Mouse (Mus musculus) kidney, postnatal 0 days (tissue): ENCODE results near the gene Edar. TPM values are rescaled to one million over a fixed set of nuclear protein-coding genes. Genes with fewer than 3 reads are reported as not detected.
"Not testable (repeated sequence)": the region's sequence is repeated elsewhere in the genome, so short reads cannot be mapped to it uniquely, and the experiment has no call there.

ENCODE experiments used
- ATAC-seq: fragments of 200-750 bp; cut with Nextera tagmentation; replicated peaks from 2 replicates; pipeline ENCODE4 v1.8.0; 2017; ENCODE audit warnings: low read depth, moderate number of reproducible peaks, moderate TSS enrichment, moderate library complexity; ENCODE audit not compliant: low FRiP score
- DNase-seq: peaks from one replicate; pipeline ENCODE4 v3.0.0-alpha.2; 2016; ENCODE audit warnings: low spot score
- H3K27ac ChIP-seq: fragments of 300-500 bp; sonication (generic); 2 replicates; pipeline ENCODE4 v1.5.1; 2014; ENCODE audit warnings: mild to moderate bottlenecking
- H3K27me3 ChIP-seq: fragments of 300-500 bp; sonication (generic); 2 replicates; pipeline ENCODE4 v1.6.1; 2014; ENCODE audit warnings: low read length, mixed read lengths; ENCODE audit not compliant: insufficient read depth
- H3K36me3 ChIP-seq: fragments of 300-500 bp; sonication (generic); 2 replicates; pipeline ENCODE4 v1.6.1; 2014; ENCODE audit warnings: low read length, mixed read lengths; ENCODE audit not compliant: insufficient read depth
- H3K4me1 ChIP-seq: fragments of 300-500 bp; sonication (generic); replicated peaks from 2 replicates; pipeline ENCODE4 v1.6.1; 2014; ENCODE audit warnings: antibody characterized with exemption, low read length, mixed read lengths; ENCODE audit not compliant: insufficient read depth
- H3K4me2 ChIP-seq: fragments of 300-500 bp; sonication (generic); 2 replicates; pipeline ENCODE4 v1.6.1; 2014; ENCODE audit warnings: mild to moderate bottlenecking, low read length, moderate library complexity, mixed read lengths
- H3K4me3 ChIP-seq: fragments of 300-500 bp; sonication (generic); replicated peaks from 2 replicates; pipeline ENCODE4 v1.5.1; 2014; ENCODE audit warnings: low read depth, low read length
- H3K9ac ChIP-seq: fragments of 300-500 bp; sonication (generic); 2 replicates; pipeline ENCODE4 v1.6.1; 2014; ENCODE audit warnings: low read depth, low read length
- H3K9me3 ChIP-seq: fragments of 300-500 bp; sonication (generic); replicated peaks from 2 replicates; pipeline ENCODE4 v1.6.1; 2016; ENCODE audit warnings: low read length, inconsistent platforms, mixed read lengths
- CTCF ChIP-seq: IDR thresholded peaks from 2 replicates; pipeline ENCODE4 v1.5.1; 2016; ENCODE audit warnings: antibody characterized with exemption, low read depth, mild to moderate bottlenecking, moderate library complexity
- WGBS: fragments of 180-500 bp; shearing (Covaris S2); extraction: QIAGEN DNeasy Blood & Tissue Kit; methylation state at CpG from one replicate; pipeline ENCODE4 v1.1.7; 2014; 5-methylcytosine and 5-hydroxymethylcytosine counted together
- polyA plus RNA-seq: library from polyadenylated mRNA; unstranded; fragments of >200 nt; fragmentation: Nextera tagmentation; extraction: Ambion mirVana; gene quantifications from 2 replicates; pipeline ENCODE4 v1.2.1, GENCODE M21; 2015

Gene Edar
- 0.51 and 0.64 TPM in 2 replicates for polyA plus RNA-seq

- no peaks in the 10 kb centered on the region for H3K4me1 ChIP-seq
- H3K27ac ChIP-seq, result no peak within 1 kb of the TSS
- H3K36me3 ChIP-seq, result no peaks in the 10 kb centered on the region
- H3K9ac ChIP-seq, result no peak within 1 kb of the TSS
- no peaks in the 10 kb centered on the region for H3K9me3 ChIP-seq
- 3% methylated on average over 20 of the region's 20 CpGs for WGBS
- peak; percentile 86 for ATAC-seq
- H3K4me3 ChIP-seq, result peak within 1 kb of the TSS; percentile 19; the same call in 1 of the 2 replicates
- no peaks in the 10 kb centered on the region for H3K27me3 ChIP-seq
- peak; percentile 94 for TF ChIP-seq CTCF
- DNase-seq, result peak; percentile 90
- H3K4me2 ChIP-seq, result peak within 1 kb of the TSS; percentile 50
These were observed at the start of gene Edar for GRCm38 (mm10) chr10:58675533-58675932. Gene Edar, minus strand, starts transcription at chr10:58675654.

DNA sequence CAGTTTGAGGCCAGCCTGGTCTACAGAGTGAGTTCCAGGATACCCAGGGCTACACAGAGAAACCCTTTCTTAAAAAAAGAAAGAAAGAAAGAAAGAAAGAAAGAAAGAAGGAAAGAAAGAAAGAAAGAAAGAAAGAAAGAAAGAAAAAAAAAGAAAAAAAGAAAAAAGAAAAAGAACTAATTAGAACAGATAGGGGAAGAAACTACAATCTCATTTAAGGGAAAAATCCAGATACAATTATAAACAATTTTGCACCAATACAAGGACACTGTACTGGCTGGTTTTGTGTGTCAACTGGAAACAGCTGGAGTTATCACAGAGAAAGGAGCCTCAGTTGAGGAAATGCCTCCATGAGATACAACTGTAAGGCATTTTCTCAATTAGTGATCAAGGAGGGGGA is 42.7 kb upstream of the Edar start, which contains the start of gene Gm17542:
Gene Gm17542 (minus strand): TSS at position 101 of the 400 bp plus-strand sequence.
- not testable (repeated sequence) for H3K4me1 ChIP-seq, H3K36me3 ChIP-seq, H3K4me3 ChIP-seq, DNase-seq, ATAC-seq, H3K27ac ChIP-seq, H3K9ac ChIP-seq, H3K27me3 ChIP-seq, H3K9me3 ChIP-seq, H3K4me2 ChIP-seq

GRCm38 (mm10) chr10:58714789-58715148 is 39.3 kb upstream of the Edar start:
- Histone ChIP-seq H3K36me3 (no peaks in the 10 kb centered on the region), H3K4me3 (peak overlapping the region; percentile 21; the same call in 1 of the 2 replicates), H3K9me3 (no peaks in the 10 kb centered on the region), H3K4me1 (no peaks in the 10 kb centered on the region; the same call in 1 of the 2 replicates), H3K4me2 (peak overlapping the region; percentile 48), H3K27me3 (no peaks in the 10 kb centered on the region), H3K27ac (no peak overlapping the region), H3K9ac (0 out of 2 replicates have a peak overlapping the region, but pooled peaks have one; percentile 32)
- DNase-seq, result no peak
- no peak for TF ChIP-seq CTCF
- WGBS, result 36% methylated on average over 3 of the region's 3 CpGs
- no peak for ATAC-seq

- H3K27me3 ChIP-seq, result no peaks in the 10 kb centered on the region
- DNase-seq (peak; percentile 62), ATAC-seq (no peak)
- no peak for TF ChIP-seq CTCF
- no peaks in the 10 kb centered on the region for H3K9me3 ChIP-seq
- no peaks in the 10 kb centered on the region for H3K36me3 ChIP-seq
- WGBS, result 8% methylated on average over 24 of the region's 24 CpGs
- peak overlapping the region; percentile 21 for H3K4me3 ChIP-seq
- peak overlapping the region; percentile 48 for H3K4me2 ChIP-seq
- H3K4me1 ChIP-seq, result no peaks in the 10 kb centered on the region; the same call in 1 of the 2 replicates
- no peak overlapping the region for H3K27ac ChIP-seq
- H3K9ac ChIP-seq, result 0 out of 2 replicates have a peak overlapping the region, but pooled peaks have one; percentile 32
These were observed 38.7 kb upstream of the Edar start for GRCm38 (mm10) chr10:58713855-58714788.

DNA sequence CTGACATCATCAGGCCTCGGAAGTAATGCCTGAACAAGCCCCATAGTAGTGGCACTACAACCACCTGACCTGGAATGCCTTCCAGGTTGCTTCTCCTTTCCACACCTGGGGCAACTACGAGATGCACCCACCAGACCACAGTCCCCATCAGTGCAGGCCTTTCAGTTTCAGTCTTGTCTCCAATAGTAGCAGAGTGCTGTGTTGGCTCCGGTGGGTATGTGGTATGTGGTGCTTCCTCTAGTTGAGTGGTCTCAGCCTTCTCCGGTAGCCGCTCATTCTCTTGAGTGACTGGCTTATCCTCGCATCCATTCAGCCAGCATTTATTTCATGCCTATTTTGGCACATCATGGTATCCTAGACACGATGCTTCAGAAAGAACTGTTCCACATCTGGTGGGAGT is 37.8 kb upstream of the Edar start:
- H3K27me3 ChIP-seq, result no peaks in the 10 kb centered on the region
- 90% methylated on average over 7 of the region's 7 CpGs for WGBS
- no peak overlapping the region for H3K9ac ChIP-seq
- no peak for TF ChIP-seq CTCF
- H3K9me3 ChIP-seq, result no peaks in the 10 kb centered on the region
- no peak overlapping the region for H3K27ac ChIP-seq
- DNase-seq, result no peak
- no peak for ATAC-seq
- no peaks in the 10 kb centered on the region; the same call in 1 of the 2 replicates for H3K4me1 ChIP-seq
- no peak overlapping the region for H3K4me2 ChIP-seq
- no peaks in the 10 kb centered on the region for H3K36me3 ChIP-seq
- H3K4me3 ChIP-seq, result no peak overlapping the region

DNA sequence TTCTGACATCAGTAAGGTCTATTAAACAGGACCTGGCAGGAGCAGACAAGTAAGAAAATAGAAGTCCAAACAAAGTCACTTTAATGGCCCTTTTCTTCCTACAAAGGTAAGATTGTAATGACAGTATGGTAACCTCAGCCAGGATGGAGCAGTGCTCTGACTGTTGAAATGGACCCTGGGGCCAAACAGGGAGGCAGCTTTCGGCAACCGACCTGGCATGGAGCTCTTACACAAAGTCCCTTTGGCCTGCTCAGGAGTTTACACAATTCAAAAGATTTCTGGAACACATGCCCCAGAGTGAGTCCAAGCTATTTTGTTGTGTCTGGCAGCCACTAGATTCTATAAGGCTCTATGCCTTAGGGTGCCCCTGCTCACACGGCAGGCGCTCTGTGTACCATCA is 33.6 kb upstream of the Edar start:
- H3K27me3 ChIP-seq, result no peaks in the 10 kb centered on the region
- no peak overlapping the region for H3K4me3 ChIP-seq
- H3K9me3 ChIP-seq, result no peaks in the 10 kb centered on the region
- 86% methylated on average over 4 of the region's 4 CpGs for WGBS
- no peak for ATAC-seq
- TF ChIP-seq CTCF, result no peak
- H3K27ac ChIP-seq, result no peak overlapping the region
- no peak overlapping the region for H3K9ac ChIP-seq
- no peak for DNase-seq
- no peaks in the 10 kb centered on the region; the same call in 1 of the 2 replicates for H3K4me1 ChIP-seq
- H3K4me2 ChIP-seq, result no peak overlapping the region
- no peaks in the 10 kb centered on the region for H3K36me3 ChIP-seq
